Mouse (Mus musculus) kidney, postnatal 0 days (tissue): ENCODE measurements around the gene Polg. TPM values are rescaled to one million over a fixed set of nuclear protein-coding genes. Genes with fewer than 3 reads are reported as not detected.

Source experiments
- ATAC-seq: fragments of 200-750 bp; cut with Nextera tagmentation; replicated peaks from 2 replicates; pipeline ENCODE4 v1.8.0; 2017; ENCODE audit warnings: low read depth, moderate number of reproducible peaks, moderate TSS enrichment, moderate library complexity; ENCODE audit not compliant: low FRiP score
- DNase-seq: peaks from one replicate; pipeline ENCODE4 v3.0.0-alpha.2; 2016; ENCODE audit warnings: low spot score
- H3K27ac ChIP-seq: fragments of 300-500 bp; sonication (generic); 2 replicates; pipeline ENCODE4 v1.5.1; 2014; ENCODE audit warnings: mild to moderate bottlenecking
- H3K27me3 ChIP-seq: fragments of 300-500 bp; sonication (generic); 2 replicates; pipeline ENCODE4 v1.6.1; 2014; ENCODE audit warnings: low read length, mixed read lengths; ENCODE audit not compliant: insufficient read depth
- H3K36me3 ChIP-seq: fragments of 300-500 bp; sonication (generic); 2 replicates; pipeline ENCODE4 v1.6.1; 2014; ENCODE audit warnings: low read length, mixed read lengths; ENCODE audit not compliant: insufficient read depth
- H3K4me1 ChIP-seq: fragments of 300-500 bp; sonication (generic); replicated peaks from 2 replicates; pipeline ENCODE4 v1.6.1; 2014; ENCODE audit warnings: antibody characterized with exemption, low read length, mixed read lengths; ENCODE audit not compliant: insufficient read depth
- H3K4me2 ChIP-seq: fragments of 300-500 bp; sonication (generic); 2 replicates; pipeline ENCODE4 v1.6.1; 2014; ENCODE audit warnings: mild to moderate bottlenecking, low read length, moderate library complexity, mixed read lengths
- H3K4me3 ChIP-seq: fragments of 300-500 bp; sonication (generic); replicated peaks from 2 replicates; pipeline ENCODE4 v1.5.1; 2014; ENCODE audit warnings: low read depth, low read length
- H3K9ac ChIP-seq: fragments of 300-500 bp; sonication (generic); 2 replicates; pipeline ENCODE4 v1.6.1; 2014; ENCODE audit warnings: low read depth, low read length
- H3K9me3 ChIP-seq: fragments of 300-500 bp; sonication (generic); replicated peaks from 2 replicates; pipeline ENCODE4 v1.6.1; 2016; ENCODE audit warnings: low read length, inconsistent platforms, mixed read lengths
- CTCF ChIP-seq: IDR thresholded peaks from 2 replicates; pipeline ENCODE4 v1.5.1; 2016; ENCODE audit warnings: antibody characterized with exemption, low read depth, mild to moderate bottlenecking, moderate library complexity
- WGBS: fragments of 180-500 bp; shearing (Covaris S2); extraction: QIAGEN DNeasy Blood & Tissue Kit; methylation state at CpG from one replicate; pipeline ENCODE4 v1.1.7; 2014; 5-methylcytosine and 5-hydroxymethylcytosine counted together
- microRNA-seq: library from miRNA; unstranded; fragments of <30 nt; microRNA quantifications from one replicate; pipeline ENCODE4, GENCODE M21; 2016
- polyA plus RNA-seq: library from polyadenylated mRNA; unstranded; fragments of >200 nt; fragmentation: Nextera tagmentation; extraction: Ambion mirVana; gene quantifications from 2 replicates; pipeline ENCODE4 v1.2.1, GENCODE M21; 2015

Polg gene
- polyA plus RNA-seq, 1 experiment from 2014 or later = 22.8 TPM

GRCm38 (mm10) chr7:79398971-79399370 is 67.2 kb downstream of the Polg start:
- DNase-seq (no peak), ATAC-seq (no peak)
- Histone ChIP-seq H3K27ac (no peak overlapping the region), H3K4me2 (no peak overlapping the region), H3K4me1 (no peaks in the 10 kb centered on the region), H3K36me3 (no peaks in the 10 kb centered on the region), H3K27me3 (no peaks in the 10 kb centered on the region), H3K9me3 (no peaks in the 10 kb centered on the region), H3K4me3 (no peak overlapping the region), H3K9ac (no peak overlapping the region)
- 79% methylated on average over 12 of the region's 12 CpGs for WGBS
- TF ChIP-seq CTCF = no peak

DNA sequence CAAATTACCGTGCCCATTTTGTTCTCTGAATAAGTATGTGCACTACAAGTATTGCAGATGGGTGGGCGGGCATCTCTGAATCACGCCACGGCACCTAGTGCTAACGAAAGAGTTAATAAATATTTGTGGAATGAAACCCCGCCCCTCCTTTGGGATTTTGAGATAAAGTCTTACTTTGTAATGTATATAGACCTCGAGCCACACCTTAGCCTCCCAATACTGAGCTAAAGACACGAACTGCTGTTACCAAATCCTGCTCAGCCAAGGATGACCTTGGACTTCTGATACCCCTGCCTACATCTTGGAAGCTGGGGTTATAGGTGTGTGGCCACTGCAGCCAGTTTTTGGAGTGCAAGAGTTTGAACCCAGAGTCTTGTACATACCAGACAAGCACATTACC is 67.7 kb downstream of the Polg start:
- H3K9me3 ChIP-seq = no peaks in the 10 kb centered on the region
- no peak overlapping the region for H3K9ac ChIP-seq
- no peak overlapping the region for H3K4me2 ChIP-seq
- H3K27ac ChIP-seq = no peak overlapping the region
- DNase-seq = no peak
- H3K27me3 ChIP-seq = no peaks in the 10 kb centered on the region
- no peak overlapping the region for H3K4me3 ChIP-seq
- ATAC-seq = no peak
- TF ChIP-seq CTCF = no peak
- WGBS = 77% methylated on average over 8 of the region's 8 CpGs
- no peaks in the 10 kb centered on the region for H3K36me3 ChIP-seq
- H3K4me1 ChIP-seq = no peaks in the 10 kb centered on the region

DNA sequence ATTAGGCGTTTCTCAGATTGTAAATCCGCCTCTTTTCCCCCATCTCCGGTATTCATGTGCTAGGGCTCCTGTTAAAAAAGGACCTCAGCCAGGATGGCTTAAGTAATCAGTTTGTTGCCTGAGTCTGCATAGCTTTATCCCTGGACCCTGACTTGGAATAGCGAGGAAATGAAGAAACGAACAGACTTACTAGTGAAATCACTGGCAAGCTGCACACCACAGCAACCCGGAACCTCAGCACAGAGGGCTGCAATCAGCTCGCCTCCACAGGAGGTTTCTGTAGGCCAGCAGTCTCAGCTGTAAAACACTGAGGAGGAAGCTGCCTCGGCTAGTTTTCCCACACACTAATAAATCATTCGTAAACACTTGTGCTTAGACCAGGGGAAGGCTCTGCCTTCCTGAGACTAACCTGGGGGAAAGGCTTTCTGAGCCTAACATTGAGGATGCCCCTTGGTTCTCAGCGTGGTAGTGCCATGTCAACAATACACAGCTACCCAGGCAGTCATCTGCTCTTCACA is 68.7 kb downstream of the Polg start:
- H3K9me3 ChIP-seq = no peaks in the 10 kb centered on the region
- no peak for ATAC-seq

More for the DNA sequence above, 68.7 kb downstream of the Polg start:
- TF ChIP-seq CTCF = no peak
- Histone ChIP-seq H3K27ac (no peak overlapping the region), H3K4me2 (no peak overlapping the region), H3K36me3 (no peaks in the 10 kb centered on the region), H3K27me3 (no peaks in the 10 kb centered on the region), H3K4me1 (0 out of 2 replicates have a peak, but pooled peaks cover 3% of the 10 kb centered on the region), H3K4me3 (no peak overlapping the region), H3K9ac (0 out of 2 replicates have a peak overlapping the region, but pooled peaks have one; percentile 24)
- DNase-seq = peak; percentile 50
- 41% methylated on average over 10 of the region's 10 CpGs for WGBS

Small RNAs within 50 kb of the gene (microRNA-seq; reads per million reads assigned to microRNA genes)
- gene Mir9-3 = 1.8 reads per million

Other genes with a start within 250 kb of the Polg start
- gene Abhd2, start 193.2 kb downstream of the Polg start, polyA plus RNA-seq = 17.4 and 17.6 TPM in 2 replicates
- gene Rlbp1, start 79.3 kb downstream of the Polg start, polyA plus RNA-seq = 0.32 and 0.38 TPM in 2 replicates
- gene Fanci, start 74.4 kb downstream of the Polg start, polyA plus RNA-seq = 3.1 and 4.2 TPM in 2 replicates
- gene Rhcg, start 151.3 kb upstream of the Polg start, polyA plus RNA-seq = 117 and 135 TPM in 2 replicates
- 3.1 and 4.0 TPM in 2 replicates for gene Ticrr, start 193.8 kb upstream of the Polg start, polyA plus RNA-seq
- 3.1 and 3.7 TPM in 2 replicates for gene Kif7, start 249.4 kb upstream of the Polg start, polyA plus RNA-seq